Mouse (Mus musculus): ENCODE results near the gene Gas7.

Gas7 gene

GRCm38 (mm10) chr11:67654514-67654913, 199.3 kb downstream of the Gas7 start:
- DNase-seq (ENCODE audit: low spot score in 2 of 2): no peak

- DNase-seq (ENCODE audit: low spot score in 2 of 2): no peak
Observed at GRCm38 (mm10) chr11:67655236-67655959, 200.2 kb downstream of the Gas7 start.

DNA sequence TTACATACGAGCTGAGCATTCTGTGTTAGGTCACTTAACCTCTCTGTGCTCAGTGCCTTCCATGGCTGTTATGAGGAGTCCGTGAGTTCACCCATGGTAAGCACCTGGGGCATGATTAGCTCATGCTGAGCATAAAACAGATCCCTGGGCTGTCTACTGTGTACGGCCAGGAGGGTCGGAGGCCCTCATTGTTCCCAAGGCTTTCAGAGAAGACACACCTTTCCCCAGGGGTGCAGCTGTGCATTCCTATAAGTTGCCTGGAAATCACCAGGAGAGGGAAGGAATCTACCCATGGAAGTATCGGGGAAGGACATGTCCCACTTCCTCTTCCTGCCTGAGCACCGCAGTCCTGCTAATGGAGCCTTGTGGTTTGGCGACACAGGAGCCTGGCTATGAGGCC, 201.1 kb downstream of the Gas7 start:
- DNase-seq (ENCODE audit: low spot score in 2 of 2): no peak

DNA sequence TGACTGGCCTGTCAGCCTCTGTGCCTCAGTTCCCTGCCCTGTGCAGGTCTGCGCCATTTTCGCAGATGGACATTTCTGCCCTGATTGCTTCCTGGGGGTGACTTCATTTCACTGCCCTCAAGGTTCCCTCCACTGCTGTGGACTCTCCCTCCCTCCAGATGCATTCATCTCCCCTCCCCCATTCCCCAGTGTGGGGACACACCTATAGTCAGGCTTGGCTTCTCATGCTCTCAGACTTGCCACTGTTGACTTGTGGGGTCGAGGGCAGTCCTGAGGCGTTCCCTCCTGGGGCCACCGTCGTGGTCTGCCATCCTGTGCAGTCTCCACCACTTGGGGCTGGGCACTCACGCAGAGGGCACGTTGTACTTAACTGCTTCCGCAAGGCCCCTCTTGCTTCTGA, 201.6 kb downstream of the Gas7 start:
- no peak for DNase-seq (ENCODE audit: low spot score in 2 of 2)

DNA sequence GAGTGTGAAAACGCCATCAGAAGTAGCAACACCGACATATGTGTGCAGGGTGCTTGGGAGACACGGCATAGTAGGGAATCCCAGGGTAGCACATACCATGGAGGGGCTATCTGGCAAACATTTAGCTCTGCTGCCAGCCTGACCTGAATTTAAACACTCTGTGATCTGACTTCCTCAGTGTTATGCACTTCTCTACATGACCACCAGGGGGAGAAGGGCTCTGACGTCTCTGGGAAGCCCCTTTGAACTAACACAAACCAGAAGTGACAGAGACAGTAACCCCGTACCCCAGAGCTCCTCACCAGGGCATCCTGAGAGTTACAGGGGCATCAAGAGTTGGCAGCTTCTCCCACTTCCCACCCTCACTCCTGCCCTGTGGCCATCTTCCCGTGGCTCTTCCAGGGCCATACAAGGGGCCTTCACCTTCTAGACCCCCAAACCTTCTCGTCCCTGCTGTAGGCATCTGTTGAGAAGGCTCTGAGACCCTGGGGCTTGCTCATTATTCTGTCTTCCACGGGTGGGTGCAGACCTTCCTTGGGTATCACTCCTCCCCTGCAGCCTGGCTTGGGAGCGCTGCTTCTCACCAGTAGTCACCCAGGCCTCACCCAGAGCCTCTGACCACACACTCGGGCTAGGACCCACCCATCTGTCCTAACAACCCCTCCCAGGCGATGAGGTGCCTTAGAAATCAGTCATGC, 202.6 kb downstream of the Gas7 start:
- DNase-seq (ENCODE audit: low spot score in 2 of 2): peak; percentile 7 to 60

- no peak for DNase-seq (ENCODE audit: low spot score in 2 of 2)
Observed at GRCm38 (mm10) chr11:67661465-67661864, 206.2 kb downstream of the Gas7 start.

GRCm38 (mm10) chr11:67663437-67663836, 208.2 kb downstream of the Gas7 start:
- no peak for DNase-seq (ENCODE audit: low spot score in 2 of 2)

GRCm38 (mm10) chr11:67664261-67664660, 209.0 kb downstream of the Gas7 start:
- DNase-seq (ENCODE audit: low spot score in 2 of 2): no peak

DNA sequence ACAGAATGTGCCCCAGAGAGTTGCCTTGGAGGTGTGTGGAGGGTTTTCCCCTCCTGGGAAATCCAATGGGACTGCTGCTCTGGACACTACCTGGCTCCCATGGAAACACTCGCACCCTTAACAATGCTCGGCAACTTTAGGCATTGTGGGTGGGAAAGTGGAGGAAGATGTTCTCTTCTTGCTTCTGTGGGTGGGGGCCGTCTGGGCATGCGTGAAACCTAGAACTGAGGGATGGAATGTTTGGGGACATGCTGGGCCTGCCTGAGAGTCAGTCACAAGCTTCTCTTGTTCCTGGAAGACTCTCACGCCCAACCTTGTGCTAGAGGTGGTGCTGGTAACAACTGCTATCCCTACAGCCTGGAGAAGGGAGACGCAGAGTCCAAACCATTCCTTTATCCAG, 209.7 kb downstream of the Gas7 start:
- DNase-seq (ENCODE audit: low spot score in 2 of 2): no peak

GRCm38 (mm10) chr11:67666129-67666528, 210.9 kb downstream of the Gas7 start:
- no peak for DNase-seq (ENCODE audit: low spot score in 2 of 2)

GRCm38 (mm10) chr11:67667531-67668332, 212.5 kb downstream of the Gas7 start:
- DNase-seq (ENCODE audit: low spot score in 2 of 2): no peak

DNA sequence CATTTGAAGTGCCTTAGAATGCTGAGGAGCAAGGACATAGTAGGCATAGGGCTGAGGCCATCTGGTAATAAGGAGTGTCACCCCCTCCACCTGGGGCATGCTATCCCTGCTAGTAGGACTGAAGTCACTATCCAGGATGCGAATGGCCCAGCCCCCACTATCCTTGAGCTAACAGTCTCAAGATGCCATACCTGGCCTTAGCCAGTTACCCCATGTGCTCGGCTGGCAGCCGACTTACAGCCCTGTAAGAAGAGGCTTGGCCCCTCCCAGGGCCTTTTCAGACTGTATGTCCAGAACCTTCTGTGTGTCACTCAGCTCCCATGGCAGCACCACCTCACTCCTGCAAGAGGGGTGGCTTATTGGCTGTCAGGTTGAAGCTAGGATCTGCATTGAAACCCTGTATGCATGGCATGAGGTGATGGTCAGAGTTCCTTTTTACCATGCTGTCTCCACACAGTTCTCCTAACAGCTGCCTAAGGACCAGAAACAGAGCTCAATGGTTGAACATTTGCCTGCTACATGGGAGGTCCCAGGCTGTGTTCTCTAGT, 213.3 kb downstream of the Gas7 start:
- no peak for DNase-seq (ENCODE audit: low spot score in 2 of 2)

DNA sequence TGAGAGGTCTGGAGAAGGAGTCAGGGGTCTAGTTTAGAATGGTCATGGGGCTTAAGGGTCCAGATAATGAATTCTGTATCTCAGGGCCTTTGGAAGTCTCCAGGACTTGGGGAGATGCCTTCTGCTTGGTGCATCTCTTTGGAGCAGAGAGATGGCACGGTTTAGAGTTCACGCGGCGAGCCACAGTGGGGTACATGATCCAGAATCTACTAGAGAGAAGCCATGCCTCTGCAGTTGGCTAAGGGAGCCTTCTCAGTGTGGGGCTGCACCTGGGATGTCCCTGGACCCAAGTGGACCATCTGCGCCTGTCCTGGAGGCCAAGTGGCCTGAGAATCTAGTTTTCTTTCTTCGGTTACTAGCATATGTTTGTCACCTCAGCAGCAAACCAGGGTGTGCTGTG, 214.8 kb downstream of the Gas7 start:
- DNase-seq (ENCODE audit: low spot score in 2 of 2): no peak

DNA sequence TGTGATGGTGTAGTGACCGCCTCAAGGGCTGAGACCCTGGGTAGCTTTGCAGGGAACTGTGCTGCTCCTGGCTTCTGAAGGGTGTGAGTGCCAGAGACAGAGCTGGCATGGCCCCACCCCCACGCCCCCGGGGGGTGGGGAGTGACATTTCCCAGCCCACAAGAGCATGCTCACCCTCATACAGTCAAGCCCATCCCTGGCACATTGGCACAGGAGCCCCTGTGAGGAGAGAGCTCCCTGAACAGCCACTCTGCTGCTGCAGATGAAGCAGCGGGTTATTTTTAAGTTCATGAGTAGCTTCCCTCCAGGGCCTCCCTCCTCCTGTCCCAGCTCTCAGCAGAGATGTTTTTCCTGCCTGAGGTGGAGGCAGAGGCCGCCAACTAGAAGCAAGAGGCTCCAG, 216.9 kb downstream of the Gas7 start:
- no peak for DNase-seq (ENCODE audit: low spot score in 2 of 2)

GRCm38 (mm10) chr11:67675562-67676540, 220.6 kb downstream of the Gas7 start:
- DNase-seq (ENCODE audit: low spot score in 2 of 2): peak in 1 of 2 experiments; percentile 56

- no peak for DNase-seq (ENCODE audit: low spot score in 2 of 2)
Observed at GRCm38 (mm10) chr11:67679300-67679699, 224.1 kb downstream of the Gas7 start.

GRCm38 (mm10) chr11:67679930-67680329, 224.7 kb downstream of the Gas7 start:
- no peak for DNase-seq (ENCODE audit: low spot score in 2 of 2)

GRCm38 (mm10) chr11:67681871-67682270, 226.6 kb downstream of the Gas7 start:
- DNase-seq (ENCODE audit: low spot score in 2 of 2): no peak

DNA sequence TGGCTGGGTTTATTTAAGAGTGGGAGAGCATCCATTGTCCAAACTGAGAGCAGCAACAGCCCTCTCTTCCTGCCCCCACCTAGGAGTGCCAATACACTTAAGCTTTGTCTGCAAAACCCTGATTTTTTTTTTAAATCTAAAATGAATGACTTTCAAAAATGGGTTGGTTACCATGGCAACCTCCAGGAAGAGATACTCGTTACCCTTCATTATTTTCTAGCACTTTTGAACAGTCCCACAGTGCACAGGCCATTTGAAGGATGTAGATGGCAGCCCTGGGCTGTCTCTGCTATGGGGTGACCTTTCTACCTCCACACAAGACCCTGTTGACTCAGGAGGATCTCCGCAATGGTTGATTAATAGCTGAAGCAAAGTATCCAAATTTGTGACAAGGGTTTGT, 230.9 kb downstream of the Gas7 start:
- DNase-seq (ENCODE audit: low spot score in 2 of 2): no peak

DNA sequence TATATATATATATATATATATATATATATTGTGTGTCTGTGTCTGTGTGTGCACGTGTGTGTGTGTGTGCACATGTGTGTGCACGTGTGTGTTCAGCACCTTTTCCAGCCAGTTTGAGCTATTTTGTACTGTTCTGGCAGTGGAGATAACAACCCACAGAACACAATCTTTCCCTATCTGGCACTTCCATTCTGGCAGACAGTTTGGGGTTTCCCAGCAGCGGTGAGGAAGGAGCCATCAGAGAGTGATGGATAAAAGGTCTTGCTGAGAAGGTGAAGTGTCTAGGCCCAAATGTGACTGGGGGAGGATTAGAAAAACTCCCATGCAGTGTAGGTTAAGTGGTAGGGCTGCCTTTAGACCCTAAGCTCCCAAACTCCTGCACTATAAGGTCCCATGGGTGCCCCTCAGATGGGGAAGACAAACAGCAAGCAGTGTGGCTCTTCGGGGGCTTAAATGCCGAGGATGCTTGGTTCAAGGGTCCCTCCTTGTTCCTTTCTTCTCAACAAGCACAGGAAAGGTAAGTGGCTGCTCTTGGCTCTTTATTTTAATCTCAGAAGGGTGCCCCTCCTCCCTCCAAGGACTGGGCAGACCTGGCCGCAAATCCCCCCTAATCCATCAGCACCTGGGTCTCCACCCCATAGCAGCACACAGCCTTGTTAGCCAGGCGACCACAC, 239.6 kb downstream of the Gas7 start, which contains the start of gene Rcvrn:
Gene Rcvrn (plus strand): TSS at position 624 of the 674 bp plus-strand sequence.
- DNase-seq (ENCODE audit: low spot score in 2 of 2): no peak

All from thymus, postnatal 10 days (tissue).